Mouse (Mus musculus) skeletal muscle tissue, adult 2 months (tissue): ENCODE results near the gene Ccdc163.

ENCODE experiments used
- DNase-seq: peaks from one replicate; pipeline ENCODE4 v3.0.0-alpha.2; 2012; ENCODE audit warnings: low read depth, low spot score

Gene Ccdc163

GRCm38 (mm10) chr4:116703804-116704203, 4.5 kb upstream of the Ccdc163 start:
- DNase-seq: peak; percentile 57

GRCm38 (mm10) chr4:116707666-116708065, 643 bp upstream of the Ccdc163 start:
- no peak for DNase-seq

- DNase-seq: no peak
Measured at GRCm38 (mm10) chr4:116708791-116709390, 582 bp downstream of the Ccdc163 start.

- no peak for DNase-seq
Measured at GRCm38 (mm10) chr4:116710154-116710553, 1.8 kb downstream of the Ccdc163 start.

- no peak for DNase-seq
Measured at GRCm38 (mm10) chr4:116712536-116712935, 4.2 kb downstream of the Ccdc163 start.

GRCm38 (mm10) chr4:116719396-116719795, 11.1 kb downstream of the Ccdc163 start:
- peak; percentile 66 for DNase-seq

GRCm38 (mm10) chr4:116720343-116721097, 12.2 kb downstream of the Ccdc163 start, which contains the start of gene Tesk2:
TSS of gene Tesk2 (plus strand) at chr4:116720948.
- DNase-seq: peak; percentile 96

GRCm38 (mm10) chr4:116721098-116721628, 12.9 kb downstream of the Ccdc163 start:
- DNase-seq: no peak

GRCm38 (mm10) chr4:116722230-116722629, 13.9 kb downstream of the Ccdc163 start:
- DNase-seq: no peak

GRCm38 (mm10) chr4:116725444-116725843, 17.1 kb downstream of the Ccdc163 start:
- no peak for DNase-seq

GRCm38 (mm10) chr4:116727401-116727800, 19.1 kb downstream of the Ccdc163 start:
- DNase-seq: no peak

- DNase-seq: no peak
Measured at GRCm38 (mm10) chr4:116729532-116729931, 21.2 kb downstream of the Ccdc163 start.

GRCm38 (mm10) chr4:116731077-116731476, 22.8 kb downstream of the Ccdc163 start:
- no peak for DNase-seq

GRCm38 (mm10) chr4:116732355-116732754, 24.0 kb downstream of the Ccdc163 start:
- DNase-seq: no peak

GRCm38 (mm10) chr4:116734996-116735395, 26.7 kb downstream of the Ccdc163 start:
- DNase-seq: no peak

GRCm38 (mm10) chr4:116738972-116739751, 30.9 kb downstream of the Ccdc163 start:
- DNase-seq: no peak

- no peak for DNase-seq
Measured at GRCm38 (mm10) chr4:116749750-116750149, 41.4 kb downstream of the Ccdc163 start.

- DNase-seq: no peak
Measured at GRCm38 (mm10) chr4:116761914-116762313, 53.6 kb downstream of the Ccdc163 start.

- DNase-seq: no peak
Measured at GRCm38 (mm10) chr4:116764001-116764400, 55.7 kb downstream of the Ccdc163 start.

- DNase-seq: no peak
Measured at GRCm38 (mm10) chr4:116768510-116768909, 60.2 kb downstream of the Ccdc163 start.

GRCm38 (mm10) chr4:116769060-116769459, 60.8 kb downstream of the Ccdc163 start:
- no peak for DNase-seq

- DNase-seq: no peak
Measured at GRCm38 (mm10) chr4:116776391-116776790, 68.1 kb downstream of the Ccdc163 start.
